Mouse (Mus musculus) spleen, postnatal 10 days (tissue): ENCODE measurements at regions not wholly inside any gene's neighbourhood (a gene's known extent, or its start where the extent isn't known, plus 50 kb on each side); places are given as distances from the start of the nearest gene placed in this dataset.
A peak's percentile ranks its signal among the peaks of the same experiment; 100 is the strongest.

ENCODE experiments used
- DNase-seq, 2 experiments: peaks; one replicate each; pipeline ENCODE4 v3.0.0; 2021 to 2022; ENCODE audit warnings: low spot score in 2 of 2

DNA sequence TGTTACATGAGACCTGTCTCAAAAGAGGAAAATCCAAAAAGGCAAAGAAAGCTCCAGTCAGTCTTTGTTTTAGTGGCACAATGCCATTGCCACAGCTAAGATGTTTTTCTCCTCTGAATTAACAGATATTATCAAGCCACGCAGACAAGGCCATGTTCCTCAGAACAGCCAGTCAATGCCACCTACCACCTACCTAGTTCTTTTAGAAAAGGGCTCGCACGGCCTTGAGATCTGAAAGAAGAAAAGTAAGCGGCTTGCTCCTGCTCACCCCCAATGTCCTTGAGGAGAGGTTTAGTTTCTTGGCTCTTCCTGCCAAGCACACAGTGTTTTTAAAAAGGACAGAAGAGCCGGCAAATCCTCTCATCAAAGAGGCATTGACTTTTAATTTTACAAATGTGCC is 88.7 kb upstream of the Noct start:
- DNase-seq = no peak

DNA sequence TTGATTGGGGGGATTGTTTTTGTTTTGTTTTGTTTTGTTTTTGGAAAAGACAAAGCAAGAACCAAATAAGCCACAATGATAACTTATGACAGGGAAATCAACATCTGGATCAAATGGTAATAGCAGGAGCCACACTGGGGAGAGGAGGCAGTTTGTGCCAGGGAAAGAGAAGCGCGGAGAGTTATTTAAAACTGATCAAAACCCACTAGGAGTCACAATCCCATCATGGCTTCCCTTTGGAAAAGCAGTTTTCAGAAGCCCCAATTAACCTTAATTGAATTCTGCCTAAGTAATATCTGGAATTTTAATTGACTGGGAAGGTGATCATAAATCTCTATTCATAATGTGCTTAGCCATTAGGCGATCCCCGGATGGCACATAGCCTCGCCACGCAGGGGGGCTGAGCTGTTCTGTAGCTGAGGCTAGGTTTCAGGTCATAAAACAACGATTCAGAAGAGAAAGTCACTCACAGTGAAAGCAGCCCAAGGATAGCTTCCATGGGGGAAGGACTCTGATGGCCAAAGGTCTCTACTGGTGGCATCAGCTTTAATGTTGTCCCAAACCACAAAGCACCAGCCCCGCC is 86.4 kb upstream of the Noct start:
- no peak for DNase-seq

DNA sequence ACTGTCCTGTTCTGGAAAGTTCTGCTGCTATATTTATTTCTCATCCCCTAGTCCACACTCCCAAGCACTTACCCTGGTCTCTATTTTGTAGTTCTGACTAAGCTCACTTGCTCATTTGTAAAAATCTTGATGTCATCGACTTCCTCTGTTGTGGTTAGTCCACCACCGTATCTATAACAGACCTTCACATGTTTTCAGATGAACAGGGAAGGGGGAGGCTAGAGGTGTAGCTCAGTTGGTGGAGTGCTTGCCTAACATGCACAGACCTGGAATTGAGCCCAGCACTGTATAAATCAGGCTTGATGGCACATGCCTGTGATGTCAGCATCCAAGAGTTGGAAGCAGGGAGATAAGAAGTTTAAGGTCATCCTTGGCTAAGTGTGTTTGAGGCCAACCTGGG is 78.3 kb upstream of the Noct start:
- DNase-seq = no peak

DNA sequence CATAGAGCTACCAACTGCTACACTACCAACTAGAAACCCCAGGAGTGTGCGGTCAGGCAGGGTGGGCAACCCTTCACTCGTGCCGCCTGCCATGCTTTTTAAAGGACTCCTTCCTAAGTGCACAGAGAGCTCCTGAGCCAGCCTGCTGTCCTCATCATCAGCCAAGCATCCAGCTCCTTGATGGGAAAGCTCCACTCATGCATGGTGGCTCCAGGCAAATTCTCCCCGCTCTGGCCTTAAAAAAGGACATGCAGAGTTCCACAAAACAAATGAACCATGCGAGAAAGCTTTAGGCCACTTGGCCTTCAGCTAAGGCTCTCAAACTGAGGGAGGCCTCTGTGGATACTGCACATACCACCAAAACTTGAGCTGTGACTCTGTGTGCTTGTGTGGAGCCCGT is 74.2 kb upstream of the Noct start:
- no peak for DNase-seq

DNA sequence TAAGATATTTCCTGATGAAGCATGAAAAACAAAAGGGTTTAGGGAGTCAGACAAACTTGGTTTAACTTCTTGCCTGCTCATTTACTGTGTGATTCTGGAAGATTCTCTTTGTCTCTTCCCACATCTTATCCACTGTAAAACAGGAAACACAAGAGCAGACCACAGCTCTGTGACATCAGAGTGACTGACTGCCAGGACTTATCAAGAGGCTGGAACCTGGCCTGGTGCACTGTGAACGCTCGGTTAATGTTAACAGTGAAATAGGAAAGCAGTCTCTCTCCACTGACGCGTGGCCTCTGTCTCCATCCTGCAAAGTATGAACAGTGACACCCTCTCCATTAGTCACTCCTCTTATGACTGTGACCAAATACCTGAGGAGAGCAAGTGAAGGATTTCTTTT is 73.1 kb upstream of the Noct start:
- no peak for DNase-seq

DNA sequence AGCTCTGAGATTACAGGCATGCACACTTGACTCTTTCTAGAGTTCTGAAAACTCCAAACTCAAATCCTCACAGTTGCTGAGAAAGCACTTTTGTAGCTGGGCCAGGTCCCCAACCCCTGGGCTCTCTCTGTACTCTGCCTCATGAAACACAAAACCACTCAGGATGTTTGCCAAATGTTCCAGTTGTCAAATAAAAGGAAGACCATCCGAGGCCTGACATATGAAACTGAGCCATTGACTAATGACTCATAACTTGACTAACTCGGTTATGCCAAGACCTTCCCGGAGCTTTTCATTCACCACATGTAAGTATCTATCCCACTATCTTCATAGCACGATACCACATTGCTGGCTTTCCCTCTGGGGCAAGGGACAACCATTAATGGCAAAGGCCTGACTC is 68.6 kb upstream of the Noct start:
- DNase-seq = no peak

DNA sequence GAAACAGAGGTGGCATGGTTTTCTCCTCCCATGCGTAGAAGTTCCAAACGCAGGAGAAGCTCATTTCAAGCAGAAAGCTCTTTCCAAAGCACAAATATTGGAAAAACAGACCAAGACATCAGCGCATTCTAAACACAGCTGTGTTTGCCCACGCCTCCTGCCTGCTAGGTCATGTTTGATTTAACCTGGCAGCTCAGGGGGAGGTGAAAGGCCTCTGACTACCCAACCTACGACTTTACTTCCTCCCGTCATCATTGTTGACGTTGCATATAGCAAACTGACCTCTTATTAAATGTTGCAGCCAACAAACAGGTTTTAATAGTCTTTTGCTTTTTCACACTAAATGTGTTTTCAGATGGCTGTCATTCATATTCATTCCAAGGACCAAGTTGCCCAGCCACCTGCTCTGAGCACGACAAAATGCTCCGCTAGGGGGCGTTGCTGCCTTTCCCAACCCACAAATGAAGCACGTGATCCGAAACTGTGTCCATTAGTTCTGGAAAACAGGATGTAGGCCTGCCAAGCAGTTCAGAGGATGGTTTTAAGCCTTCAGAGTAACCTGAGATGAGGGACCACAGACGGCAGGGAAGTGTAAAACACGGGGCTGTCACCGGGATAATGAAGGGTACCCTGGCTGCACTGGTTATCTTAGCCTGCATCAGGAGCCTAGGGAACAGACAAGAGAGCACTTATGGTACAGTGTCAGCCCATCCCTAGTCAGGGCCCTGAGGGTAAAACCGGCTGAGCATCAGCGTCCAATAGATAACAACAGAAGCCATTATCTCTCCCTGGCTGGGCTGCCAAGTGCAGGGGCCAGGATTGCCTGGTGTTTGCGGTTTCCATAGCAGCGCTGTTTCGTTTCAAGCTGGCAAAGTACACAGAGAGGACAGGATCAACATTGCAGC is 67.6 kb upstream of the Noct start:
- DNase-seq = peak; percentile 34 to 63

DNA sequence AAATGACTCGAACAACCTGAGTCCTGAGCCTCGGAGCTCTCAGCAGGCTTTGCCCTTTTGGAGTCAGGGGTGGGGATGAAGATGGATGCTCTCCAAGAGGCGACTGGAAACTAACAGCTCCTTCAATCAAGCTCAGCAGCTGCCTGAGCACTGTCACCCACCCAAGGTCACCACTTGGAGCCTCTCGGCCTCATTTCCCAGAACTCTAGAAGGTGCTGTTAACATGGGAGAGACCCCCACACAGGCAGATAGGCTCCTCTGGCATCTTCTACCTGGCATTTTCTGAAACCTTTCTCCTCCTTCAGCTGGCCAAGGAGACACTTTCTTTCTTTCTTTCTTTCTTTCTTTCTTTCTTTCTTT is 67.0 kb upstream of the Noct start:
- no peak for DNase-seq

DNA sequence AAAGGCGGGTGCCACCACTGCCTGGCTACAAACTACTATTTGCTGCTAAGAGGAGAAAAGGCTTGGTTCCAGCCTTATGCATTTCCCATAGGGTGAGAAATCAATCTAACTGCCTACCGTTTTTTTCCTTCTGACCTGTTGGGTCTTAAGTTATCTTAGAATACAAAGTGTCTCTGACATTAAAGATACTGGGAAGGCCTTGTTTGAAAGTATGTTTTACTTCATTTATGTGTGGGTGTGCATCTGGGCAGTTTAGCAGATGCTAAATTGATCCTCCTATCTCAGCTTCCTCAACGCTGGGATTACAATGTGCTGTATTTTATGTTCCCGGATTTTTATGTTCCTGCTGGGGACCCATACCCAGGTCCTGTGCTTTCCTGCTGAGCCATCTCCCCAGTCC is 65.8 kb upstream of the Noct start:
- no peak for DNase-seq

DNA sequence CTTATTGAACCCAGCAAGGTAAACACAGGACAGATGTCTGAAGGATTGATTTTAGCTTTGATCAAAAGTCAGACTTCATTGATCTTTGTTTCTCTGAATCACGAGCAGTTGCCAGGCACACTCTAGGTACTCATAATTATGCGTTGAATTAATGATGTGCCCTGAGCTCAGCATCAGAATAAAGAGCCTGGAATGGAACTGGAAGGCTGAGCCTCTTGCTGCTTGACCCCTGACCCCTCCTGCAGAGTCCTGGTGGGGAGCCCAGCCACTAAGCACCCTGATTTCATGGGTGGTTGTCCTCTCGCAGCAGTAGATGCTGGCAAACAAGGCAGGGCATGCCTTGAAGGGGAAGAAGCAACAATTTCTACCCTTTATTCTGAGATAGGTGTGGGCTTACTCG is 64.9 kb upstream of the Noct start:
- DNase-seq = no peak

DNA sequence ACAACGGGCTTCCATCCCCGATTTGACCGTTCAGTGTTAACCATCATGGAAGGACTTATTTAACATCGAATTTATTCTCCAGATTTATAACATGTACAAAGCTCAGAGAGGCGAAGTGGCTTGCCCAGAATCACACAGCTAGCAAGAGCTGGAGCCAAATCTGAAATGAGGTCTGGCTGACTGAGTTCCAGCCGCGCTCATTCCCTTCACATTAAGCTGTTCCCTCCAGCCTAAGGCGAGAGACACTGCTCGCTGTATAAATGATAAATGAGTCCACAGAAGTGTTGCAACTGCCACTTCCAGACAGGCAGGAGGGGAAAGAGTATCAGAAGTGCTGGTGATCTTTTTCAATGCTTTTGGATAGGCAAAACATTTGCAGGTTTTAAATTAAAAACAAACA is 64.4 kb upstream of the Noct start:
- DNase-seq = no peak

DNA sequence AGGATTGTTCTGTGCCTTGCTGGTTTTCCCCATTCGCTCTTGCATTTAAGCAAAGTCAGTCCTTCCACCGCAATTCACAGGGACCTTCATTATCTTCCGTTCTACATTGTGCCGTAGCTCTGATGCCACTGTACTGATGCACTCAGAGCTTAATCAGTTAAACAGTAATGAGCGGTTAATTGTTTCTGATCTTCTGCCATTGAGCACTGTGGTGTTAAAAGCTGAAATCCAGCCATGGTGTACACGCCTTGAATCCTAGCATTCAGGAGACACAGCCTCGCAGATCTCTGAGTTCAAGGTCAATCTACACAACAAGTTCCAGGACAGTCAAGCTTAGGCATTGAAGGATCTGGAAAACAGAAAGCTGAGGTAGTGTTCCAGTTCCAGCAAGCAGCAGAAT is 63.6 kb upstream of the Noct start:
- no peak for DNase-seq

DNA sequence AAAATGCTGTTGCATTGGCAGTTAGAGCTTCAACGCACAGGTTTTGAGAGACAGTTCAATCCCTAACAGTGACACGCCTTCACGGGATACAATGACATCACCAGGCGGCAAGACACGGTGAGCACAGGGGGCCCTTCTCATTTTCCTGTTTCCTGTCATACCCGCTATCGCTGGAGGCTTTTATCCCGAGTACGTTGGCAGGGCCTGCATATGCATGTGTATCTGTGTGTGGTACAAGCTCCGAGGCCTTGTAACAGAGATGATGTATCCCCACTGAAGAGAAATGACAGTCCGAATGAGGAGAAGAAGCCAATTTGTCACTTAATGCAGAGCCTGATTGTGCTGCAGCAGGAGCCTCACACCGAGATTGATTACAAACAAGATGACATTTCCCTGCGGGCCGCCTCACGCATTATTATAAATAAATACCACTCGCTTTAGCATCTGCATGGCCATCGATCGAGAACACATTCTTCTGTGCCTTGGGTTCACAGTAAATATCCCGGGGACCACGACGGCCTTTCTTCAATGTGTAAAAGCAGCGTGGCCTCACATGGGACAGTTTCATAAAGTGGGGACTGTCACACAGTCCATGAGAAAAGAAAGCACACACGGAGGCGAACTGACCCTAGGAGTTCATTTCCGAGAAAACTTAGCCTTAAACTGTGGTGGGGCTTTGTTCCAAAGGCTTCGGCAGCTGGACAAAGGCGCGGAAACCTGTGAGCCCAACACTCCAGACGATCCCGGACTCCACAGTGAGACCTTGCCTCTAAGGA is 54.9 kb upstream of the Noct start:
- DNase-seq = no peak

DNA sequence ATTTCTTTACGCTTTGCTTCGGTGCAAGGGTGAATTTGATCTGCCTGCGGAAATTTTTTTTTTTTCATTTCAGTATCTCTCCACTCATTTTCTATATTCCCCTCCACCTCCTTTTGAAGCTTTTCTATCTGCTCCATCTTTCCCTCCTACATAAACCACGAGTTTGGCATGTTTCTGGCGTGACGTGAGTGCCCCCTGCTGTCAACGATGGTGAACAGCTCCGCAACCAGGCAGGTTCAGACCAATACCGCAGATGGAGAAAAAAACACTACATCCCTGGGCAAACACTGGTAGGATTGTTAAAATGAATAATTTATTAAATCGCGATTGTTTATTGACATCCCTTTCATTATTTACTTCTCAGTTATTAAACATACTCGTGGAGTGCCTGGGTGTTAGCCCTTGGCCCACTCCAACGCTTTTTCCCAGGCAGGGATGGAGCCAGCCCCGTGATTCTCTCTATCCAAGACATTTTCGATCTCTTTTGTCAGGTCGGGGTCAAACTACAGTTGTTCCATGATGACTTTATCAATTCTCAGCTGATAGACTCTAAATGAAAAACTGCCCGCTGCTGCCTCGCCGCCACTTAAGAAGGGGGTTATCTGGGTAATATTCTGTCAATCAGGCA is 53.9 kb upstream of the Noct start:
- DNase-seq = peak; percentile 51 to 72
